Mouse (Mus musculus) left cerebral cortex, postnatal 14 days (tissue): Measurements from ENCODE around the gene Sh3bgr. TPM values are rescaled to one million over a fixed set of nuclear protein-coding genes. Genes with fewer than 3 reads are reported as not detected.

Experiments
- DNase-seq, 2 experiments: peaks; one replicate each; pipeline ENCODE4 v3.0.0; 2021 to 2022; ENCODE audit warnings: low spot score in 2 of 2, mixed read lengths in 1 of 2
- intact Hi-C: fragments of 180-260 bp; cut with DNase I; formaldehyde crosslinking; loops from one replicate; pipeline ENCODE4 v1.15.1; 2025
- total RNA-seq, 2 experiments: library from RNA; stranded (reverse); gene quantifications; 2 replicates each; pipeline ENCODE4 v1.2.3; 2021

The Sh3bgr gene
- total RNA-seq, 2 experiments from 2014 or later, result 0.89 to 1.5 TPM

DNA sequence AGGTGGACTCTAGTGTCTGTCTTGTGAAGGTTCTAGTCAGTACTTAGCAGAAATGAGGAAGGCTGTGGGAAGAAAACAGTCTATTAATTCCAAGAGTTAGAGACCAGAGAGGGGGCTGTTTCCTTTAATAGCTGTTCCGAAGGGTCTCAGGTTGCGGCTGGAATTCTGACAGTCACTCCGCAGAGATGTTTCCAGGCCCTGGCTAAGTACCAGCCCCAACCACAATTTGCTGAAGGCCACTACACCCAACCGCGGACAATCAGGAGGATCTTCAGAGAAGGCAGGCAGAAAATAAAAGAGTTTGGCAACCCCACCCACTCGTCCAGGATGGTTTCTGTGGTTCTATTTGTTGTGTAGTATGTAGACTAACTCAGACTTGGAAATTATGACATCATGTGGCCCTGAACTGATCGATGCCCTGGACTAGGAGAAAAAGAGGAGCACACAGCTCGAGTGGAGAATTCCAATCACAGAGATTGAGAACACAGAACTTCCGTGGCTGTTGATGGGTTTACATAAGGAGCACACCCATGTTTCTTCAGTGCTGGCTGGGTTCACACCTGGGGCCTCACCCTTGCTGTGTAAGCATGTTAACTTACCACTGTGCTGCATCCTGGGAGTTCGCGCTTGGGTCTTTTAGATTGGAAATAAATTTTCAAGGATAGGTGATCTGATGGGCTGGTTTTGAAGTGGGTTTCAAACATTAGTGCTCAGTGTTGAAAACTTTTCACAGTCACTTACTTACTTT lies 1.4 kb downstream of the Sh3bgr start:
- intact Hi-C loops, result no loop called here
- DNase-seq, result no peak

DNA sequence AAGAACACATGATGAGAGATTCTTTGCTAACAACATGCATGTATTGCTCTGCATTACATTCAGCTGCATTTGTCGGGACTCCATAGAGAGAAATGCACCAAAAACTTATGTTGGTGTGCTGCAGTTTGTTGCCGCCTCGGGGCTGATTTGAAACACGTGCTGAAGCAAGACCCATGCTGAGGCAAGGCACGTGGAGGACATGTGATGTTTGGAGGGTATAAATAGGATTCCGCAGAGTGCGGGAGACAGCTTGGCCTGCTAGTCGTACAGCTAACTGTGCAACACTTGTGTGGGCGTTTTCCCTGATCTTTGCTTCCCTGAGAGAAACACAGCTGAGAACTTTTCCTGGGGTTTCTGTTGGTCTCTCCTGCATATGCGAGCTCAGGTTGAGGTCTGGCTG lies 9.5 kb downstream of the Sh3bgr start:
- intact Hi-C loops, result no loop called here
- peak; percentile 37 to 59 for DNase-seq

DNA sequence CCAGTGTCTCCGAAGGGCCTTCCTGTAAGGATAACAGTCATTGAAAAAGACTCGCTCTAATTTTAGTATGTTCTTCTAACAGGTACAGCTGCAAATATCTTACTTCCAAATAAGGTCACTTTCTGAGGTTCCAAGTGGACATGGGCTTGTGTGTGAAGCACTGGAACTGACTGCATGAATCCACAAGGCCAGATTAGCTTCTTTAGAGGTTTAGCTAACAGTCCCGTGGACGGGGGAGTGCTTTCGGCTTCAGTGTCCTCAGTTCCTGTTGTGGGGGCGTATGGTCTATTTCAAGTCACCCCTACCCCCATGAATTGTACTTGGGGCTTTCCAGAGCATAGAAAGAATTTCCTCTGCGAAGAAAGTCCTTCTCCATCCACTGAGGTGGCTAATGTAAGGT lies 10.6 kb downstream of the Sh3bgr start:
- no peak for DNase-seq
- intact Hi-C loops, result no loop called here

DNA sequence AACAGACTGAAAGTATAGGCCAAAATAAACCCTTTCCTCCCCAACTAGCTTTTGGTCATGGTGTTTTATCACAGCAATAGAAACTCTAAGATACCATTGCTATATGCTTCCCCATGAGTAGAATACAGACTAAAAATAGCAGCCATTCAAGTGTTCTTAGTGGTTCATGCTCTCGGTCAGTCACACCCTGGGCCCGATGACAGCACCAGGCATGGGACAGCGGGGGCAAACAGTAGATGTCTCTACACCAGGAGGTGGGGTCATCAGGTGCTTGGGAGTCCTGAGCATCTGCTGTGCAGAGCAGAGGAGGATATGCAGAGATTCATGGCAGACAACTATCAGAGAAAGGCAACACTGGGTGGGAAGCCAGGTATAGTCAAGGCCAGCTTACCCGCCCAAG lies 12.8 kb downstream of the Sh3bgr start:
- intact Hi-C loops, result no loop called here
- DNase-seq, result no peak

DNA sequence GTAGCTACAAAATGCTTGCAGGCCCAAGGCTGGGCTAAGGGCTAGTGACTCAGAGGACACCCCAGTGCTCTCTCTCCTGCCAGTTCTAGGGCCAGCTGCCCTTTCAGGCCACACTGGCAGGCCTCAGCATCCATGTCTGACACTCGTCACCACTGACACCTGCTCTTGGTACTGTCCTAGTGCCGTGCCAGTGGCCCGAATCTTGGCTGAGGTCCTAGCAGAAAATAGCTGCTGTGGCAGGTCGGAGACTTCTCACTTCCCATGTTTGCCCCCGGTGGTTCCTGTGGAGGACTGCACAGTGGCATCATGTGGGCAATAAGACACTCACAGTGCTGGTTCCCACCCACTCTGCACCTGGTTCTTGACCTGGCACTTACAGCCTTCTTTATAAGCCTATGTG lies 21.2 kb downstream of the Sh3bgr start:
- intact Hi-C loops, result no loop called here
- no peak for DNase-seq

DNA sequence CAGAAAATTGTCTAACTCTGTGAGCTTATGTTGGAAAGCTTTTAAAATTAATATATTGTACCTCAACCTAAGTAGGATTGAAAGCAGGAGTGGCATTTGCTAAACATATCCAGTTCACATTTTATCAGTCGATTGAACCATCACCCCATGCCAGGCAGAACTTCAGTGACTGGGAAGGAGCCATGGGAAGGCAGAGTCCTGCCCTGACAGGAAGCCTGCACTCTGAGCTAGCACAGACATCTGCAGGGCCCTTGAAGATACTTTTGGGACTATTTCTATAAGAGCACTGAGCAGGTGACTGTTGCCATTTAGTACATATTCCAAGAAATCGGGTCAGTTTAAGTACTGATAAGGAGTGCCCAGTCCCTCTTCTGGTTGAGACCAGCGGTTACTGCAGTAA lies 21.7 kb downstream of the Sh3bgr start:
- no peak for DNase-seq
- intact Hi-C loops, result no loop called here

DNA sequence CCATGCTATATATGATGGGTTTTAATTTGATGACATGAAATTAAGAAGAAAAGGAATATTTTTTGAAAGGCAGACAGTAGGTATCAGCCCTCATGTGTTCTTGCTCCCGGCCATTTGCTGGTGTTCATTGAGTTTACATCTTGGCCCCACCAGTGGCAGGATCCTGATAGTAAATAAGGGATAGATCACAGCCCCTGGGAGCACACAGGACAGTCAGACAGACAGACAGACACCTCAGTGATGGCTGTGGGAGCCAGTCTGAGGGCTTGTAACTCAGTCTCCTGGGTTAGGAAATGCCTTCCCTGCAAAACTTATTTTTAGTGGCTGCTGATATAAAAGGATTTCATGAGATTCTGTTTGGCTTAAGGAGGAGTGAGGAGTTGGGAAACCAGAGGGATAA lies 22.2 kb downstream of the Sh3bgr start:
- DNase-seq, result no peak
- intact Hi-C loops, result no loop called here

DNA sequence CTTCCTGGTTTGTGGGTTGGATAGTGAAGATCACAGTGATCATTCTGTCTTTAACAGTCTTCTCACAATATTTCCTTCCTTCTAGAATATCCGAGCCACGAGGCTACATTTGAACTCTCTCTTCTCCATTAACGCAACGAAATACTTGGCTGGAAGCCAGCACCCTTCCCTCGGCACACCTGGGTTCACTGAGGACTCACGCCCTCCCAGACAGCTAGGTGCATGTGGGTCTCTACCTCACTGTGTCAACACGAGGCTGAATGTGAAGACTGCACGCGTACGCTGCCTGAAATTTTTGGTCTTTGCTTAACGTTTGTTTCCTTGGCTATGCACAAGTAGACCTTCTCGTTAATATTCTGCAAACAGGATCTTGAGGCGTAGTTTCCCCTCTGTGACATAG lies 28.2 kb downstream of the Sh3bgr start:
- no peak for DNase-seq
- intact Hi-C loops, result no loop called here

DNA sequence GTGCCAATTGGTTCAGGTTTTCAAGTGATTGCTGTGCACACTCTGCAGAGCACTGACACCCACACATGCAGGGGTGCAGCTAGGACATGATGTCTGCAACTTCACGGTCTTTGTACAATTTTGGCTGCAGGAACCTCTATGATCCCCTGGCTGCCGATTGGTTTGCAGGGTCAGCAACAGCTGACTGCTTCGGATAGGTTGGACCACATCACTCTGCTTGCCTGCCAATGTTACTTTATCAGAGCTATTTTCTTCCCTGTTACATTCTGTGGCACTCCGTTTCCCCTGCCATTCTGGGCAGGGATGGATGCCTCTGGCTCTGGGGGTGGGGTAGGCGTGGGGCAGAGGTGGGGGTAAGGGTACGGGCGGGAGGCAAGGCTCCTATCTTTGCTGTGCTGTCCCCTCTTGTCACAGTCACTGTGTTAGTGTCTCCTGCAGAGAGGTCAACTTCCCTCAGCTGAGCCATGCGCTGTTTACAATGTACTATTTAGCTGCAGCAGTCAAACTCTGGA lies 28.9 kb downstream of the Sh3bgr start:
- intact Hi-C loops, result no loop called here
- DNase-seq, result peak; percentile 9 to 55

DNA sequence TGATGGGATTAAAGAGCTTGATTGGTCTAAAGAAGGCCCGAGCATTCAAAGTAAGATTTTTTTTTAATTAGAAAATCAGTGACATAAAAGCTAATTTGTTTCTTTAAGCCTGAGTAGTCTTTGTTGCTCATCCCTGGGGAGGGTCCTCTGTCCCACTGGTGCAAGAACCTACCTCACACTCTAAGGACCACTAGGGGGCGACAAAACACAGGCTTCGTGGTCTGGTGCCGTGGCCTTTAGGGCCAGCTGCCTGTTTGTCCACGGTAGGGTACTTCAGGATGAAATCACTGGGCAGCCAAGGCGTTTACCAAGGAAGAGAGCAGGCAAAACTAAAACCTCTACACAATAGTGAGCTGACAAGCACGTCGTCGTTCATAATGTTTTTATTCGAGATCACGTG lies 30.2 kb downstream of the Sh3bgr start:
- DNase-seq, result peak; percentile 68 to 79
- intact Hi-C loops, result loop anchor here (1.0 kb wide), 2 partner anchors 111 to 115 kb away; no protein-coding TSS in a partner anchor

DNA sequence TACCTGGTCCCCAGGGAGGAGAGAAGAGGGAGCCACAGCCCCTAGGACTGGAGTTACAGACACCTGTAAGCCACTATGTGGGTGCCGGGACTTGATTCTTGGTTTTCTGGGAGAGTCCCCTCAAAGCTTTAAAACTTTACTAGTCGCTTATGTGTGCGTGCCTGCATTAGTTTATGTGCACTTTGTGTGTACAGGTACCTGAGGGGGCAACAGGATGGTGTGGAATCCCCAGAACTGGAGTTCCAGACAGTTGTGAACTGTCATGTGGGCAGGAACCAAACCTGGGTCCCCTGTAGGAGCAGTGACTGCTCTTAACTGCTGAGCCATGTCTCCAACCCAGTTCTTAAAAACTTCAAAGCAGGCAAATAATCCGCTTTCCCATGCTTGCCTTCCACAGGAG lies 31.0 kb downstream of the Sh3bgr start:
- intact Hi-C loops, result no loop called here

DNA sequence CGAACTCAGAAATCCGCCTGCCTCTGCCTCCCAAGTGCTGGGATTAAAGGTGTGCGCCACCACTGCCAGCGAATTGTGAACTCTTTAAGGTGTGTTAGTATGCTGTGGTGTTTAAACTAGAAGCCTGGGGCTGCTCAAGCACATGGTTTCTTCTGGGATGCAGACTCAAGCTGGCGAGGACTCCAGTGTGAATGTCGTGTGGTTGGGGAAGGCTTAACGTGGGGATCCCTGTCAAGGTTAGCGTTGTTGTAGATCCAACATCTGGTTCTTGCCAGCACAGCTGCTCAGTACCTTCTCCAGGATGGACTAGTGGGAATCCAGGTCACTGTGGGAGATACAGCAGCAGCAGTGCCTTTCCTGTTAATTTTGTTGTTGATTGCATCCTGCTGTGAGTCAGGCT lies 31.7 kb downstream of the Sh3bgr start:
- intact Hi-C loops, result no loop called here
- no peak for DNase-seq

More for the DNA sequence above, 31.0 kb downstream of the Sh3bgr start:
- DNase-seq, result no peak

DNA sequence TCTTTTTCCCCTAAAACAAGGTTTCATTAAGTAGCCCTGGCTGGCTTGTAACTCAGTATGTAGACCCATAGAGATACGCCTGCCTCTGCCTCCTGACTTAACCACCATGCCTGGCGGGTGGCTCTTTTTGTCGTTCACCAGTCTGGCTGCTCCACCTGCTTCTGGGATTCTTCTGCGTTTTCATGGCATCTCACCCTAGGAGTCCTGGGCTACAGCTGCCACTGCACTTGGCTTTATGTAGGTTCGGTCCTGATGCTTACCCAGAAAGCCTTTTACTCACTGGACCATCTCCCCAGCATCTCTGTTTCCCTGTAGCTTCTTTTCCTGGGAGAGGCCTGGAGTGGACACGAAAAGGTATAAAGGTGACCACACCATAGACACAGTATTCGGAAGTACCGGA lies 33.7 kb downstream of the Sh3bgr start:
- intact Hi-C loops, result no loop called here
- DNase-seq, result no peak

DNA sequence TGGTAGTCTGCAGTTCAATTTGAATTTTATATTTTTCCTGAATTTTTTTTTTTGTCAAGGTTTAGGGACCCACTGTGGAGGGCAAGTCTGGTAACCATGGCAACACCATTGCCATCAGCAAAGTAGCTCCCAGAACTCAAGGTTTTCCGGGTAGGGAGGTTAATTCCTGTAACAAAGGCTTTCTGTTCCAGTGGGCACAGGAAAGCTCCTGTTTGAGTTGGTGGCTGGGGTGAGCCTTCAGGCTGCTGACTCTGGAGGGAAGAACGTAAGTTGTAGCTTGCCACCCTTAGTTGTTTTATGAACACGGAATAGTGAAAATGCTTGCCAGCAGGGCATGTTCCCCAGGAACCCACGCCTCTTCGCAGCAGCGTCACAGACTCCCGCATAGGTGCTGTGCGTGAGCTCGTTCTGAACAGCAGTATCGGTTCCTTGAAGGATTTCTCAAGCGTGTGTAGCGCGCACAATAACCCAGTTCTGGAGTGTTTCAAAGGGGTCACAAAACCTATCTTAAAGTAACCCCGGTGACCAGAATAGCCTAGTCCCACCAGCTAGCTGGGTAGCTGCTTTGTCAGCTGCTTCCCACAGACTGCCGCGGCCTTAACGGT lies 35.2 kb downstream of the Sh3bgr start, which contains the start of gene B3galt5:
Gene B3galt5, plus strand, starts transcription at position 436 of the 605 bp plus-strand sequence.
- peak; percentile 10 to 26 for DNase-seq
- intact Hi-C loops, result no loop called here

DNA sequence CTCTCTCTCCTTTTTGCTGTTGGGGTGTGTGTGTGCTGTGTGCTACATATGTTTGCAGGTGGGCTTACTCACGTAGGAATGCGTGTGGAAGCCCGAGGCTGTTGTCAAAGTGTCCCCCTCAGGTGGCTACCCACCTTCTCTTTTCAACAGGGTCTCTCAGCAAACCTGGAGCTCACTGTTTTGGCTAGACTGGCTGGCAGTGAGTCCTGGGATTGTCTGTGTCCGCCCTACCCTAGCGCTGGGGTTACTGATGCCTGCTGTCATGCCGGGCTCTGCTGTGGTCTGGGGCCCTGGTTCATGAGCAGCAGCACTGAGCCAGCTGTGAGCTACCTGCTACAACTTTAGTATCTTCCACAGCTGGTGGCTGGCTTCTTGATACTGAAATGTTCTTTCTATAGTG lies 44.2 kb downstream of the Sh3bgr start:
- intact Hi-C loops, result no loop called here
- DNase-seq, result no peak

DNA sequence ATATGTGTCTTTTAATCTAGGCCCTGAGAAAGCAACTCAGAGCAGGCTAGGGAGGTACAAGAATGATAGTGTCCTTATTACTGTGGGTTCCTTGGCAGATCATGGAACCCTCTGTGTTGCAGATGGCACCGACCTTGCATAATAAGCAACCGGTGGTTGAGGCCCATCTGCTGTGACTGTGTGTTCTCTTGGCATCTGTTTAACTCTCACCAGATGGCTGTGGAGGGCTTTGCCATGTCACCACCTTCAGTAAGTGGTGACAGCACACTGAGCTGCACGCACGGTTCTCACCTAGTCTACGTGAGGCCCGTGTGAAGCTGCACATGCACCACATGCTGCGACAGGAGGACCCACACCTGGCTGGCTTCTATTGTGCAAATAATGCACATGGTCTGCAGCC lies 49.4 kb downstream of the Sh3bgr start:
- peak in 1 of 2 experiments; percentile 38 for DNase-seq

DNA sequence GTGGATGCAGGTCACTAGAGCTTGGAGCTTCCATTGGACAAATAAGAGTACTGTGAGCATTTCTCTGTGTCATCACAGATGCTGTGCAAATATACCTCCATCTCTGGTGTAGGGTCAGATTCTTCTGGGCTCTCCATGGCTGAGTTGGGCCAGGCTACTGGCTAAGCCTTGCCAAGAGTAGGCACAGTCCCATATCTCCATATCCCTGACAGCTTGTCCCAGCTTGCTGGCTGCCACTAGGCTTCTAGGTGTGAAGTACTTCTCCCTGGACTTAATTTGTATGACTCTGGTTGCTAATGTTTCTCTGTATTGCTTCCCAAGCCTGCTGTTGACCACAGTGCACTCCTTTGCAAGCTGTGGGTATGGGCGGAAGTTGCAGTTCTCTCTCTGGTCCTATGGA lies 51.9 kb downstream of the Sh3bgr start:
- intact Hi-C loops, result no loop called here

More for the DNA sequence above, 49.4 kb downstream of the Sh3bgr start:
- intact Hi-C loops, result no loop called here

DNA sequence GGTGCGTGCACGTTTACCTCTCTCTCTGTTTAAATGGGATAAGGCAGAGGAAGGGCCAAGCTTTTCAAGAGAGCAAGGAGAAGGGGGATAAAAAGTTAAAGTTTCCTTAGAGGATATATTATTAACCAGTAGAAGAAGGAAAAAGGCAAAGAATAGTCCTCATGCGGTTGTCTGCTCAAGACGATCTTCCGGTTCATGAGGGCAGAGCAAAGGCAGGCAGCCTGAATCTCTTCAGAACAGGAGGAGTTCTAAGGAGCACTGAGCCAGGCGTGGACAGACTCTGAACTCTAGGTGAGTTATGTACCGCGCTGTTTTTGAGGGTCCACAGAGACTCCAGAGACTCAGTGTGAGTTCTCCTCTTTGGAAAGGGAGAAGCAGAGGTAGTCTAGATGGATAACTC lies 58.2 kb downstream of the Sh3bgr start:
- no peak for DNase-seq

More for the DNA sequence above, 51.9 kb downstream of the Sh3bgr start:
- DNase-seq, result no peak

DNA sequence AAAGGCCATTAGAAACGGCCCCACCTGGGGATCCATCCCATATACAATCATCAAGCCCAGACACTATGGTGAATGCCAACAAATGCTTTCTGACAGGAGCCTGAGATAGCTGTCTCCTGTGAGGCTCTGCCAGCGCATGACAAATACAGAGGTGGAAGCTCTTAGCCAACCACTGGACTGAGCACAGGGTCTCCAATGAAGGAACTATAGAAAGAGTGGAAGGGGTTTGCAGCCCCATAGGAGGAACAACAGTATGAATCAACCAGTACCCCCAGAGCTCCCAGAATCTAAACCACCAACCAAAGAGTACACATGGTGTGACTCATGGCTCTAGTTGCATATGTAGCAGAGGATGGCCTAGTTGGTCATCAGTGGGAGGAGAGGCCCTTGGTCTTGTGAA lies 71.5 kb downstream of the Sh3bgr start:
- intact Hi-C loops, result no loop called here
- no peak for DNase-seq

More for the DNA sequence above, 58.2 kb downstream of the Sh3bgr start:
- intact Hi-C loops, result no loop called here

DNA sequence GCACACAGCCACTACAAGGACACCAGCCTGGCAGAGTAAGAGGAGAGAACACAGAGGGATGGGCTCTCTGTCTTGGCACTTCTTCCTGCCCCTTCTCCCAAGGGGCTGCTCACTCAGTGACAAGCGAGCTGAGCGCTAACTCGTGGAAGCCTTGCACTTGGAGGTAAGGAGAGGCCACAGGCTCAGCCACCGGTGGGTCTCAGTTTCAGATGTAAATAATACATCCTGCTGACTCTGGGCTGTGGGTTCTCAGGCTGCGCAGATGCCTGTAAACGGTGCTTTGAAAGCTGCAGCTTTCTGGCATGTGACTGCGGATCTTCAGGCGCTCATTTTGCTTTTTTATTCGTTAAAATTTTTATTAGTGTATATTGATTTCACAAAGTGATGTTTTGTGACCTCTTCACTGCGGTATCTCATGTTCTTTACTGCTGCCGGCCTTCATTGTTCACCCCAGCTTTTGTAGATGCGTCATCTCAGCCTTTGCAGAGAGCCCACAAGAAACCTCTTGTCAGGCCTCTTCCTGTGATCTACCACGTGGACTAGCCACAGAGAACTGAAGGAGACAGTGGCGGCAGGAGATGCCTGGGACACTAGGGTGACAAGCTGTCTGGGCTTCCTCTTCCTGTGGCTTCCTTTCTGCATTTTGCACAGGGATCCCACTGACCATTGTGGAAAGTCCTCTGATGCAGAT lies 72.8 kb downstream of the Sh3bgr start:
- DNase-seq, result peak in 1 of 2 experiments; percentile 37
- intact Hi-C loops, result no loop called here
